8 mouse cellular contexts compared by ENCODE assay signal in the genomic region with DNA sequence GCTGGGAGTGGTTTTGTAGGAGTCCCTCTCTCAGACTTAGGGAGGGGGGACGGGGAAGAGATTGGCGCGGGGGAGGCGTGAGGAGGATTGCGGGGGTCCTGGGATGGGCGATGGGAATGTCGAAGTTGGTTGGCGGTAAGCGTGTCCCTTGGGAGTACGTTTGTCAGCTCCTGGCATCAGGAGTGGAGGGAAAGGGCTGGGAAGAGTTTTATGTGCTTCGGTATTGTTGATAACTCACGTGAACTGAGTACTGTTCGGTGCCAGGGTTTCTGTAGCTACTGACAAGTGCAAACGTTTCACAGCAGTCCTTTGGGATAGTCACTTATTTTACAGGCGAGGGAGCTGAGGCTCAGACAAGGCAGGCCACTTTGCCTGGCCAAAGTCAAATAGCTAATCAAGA. TPM values are rescaled to one million over a fixed set of nuclear protein-coding genes. Genes with fewer than 3 reads are reported as not detected.
DNase-seq lines count a peak whose midpoint lies in the region; ATAC-seq and TF ChIP-seq lines count a peak whose summit lies in the region.

No protein-coding gene starts in this region.

- no peaks in the 10 kb centered on the region for H3K27me3 ChIP-seq in heart, embryonic 11.5 days (ENCODE audit: control insufficient read depth, insufficient read depth, low read length)
- H3K27me3 ChIP-seq in E14TG2a.4 (ENCODE audit: insufficient read depth, low read length): no peaks in the 10 kb centered on the region
- no peaks in the 10 kb centered on the region for H3K27me3 ChIP-seq in forebrain, embryonic 14.5 days (replicated peaks; ENCODE audit: control insufficient read depth, insufficient read depth, low read length)

- no peak for DNase-seq in heart, postnatal 25 days (ENCODE audit: low spot score)
- DNase-seq in forebrain, embryonic 14.5 days (ENCODE audit: low spot score): no peak
- DNase-seq in cerebellum, postnatal 4 days (ENCODE audit: low spot score in 2 of 2): no peak
- no peak for DNase-seq in cerebellum, postnatal 10 days
- DNase-seq in spleen, postnatal 10 days (ENCODE audit: low spot score in 2 of 2): no peak

- H3K36me3 ChIP-seq in heart, embryonic 11.5 days (ENCODE audit: control insufficient read depth, insufficient read depth, low read length): peaks cover 9% of the 10 kb centered on the region
- H3K36me3 ChIP-seq in E14TG2a.4 (ENCODE audit: insufficient read depth, low read length): peaks cover 32% of the 10 kb centered on the region
- H3K36me3 ChIP-seq in forebrain, embryonic 14.5 days (ENCODE audit: control insufficient read depth, insufficient read depth, low read length): peaks cover 12% of the 10 kb centered on the region
- peaks cover 3% of the 10 kb centered on the region; the same call in 1 of the 2 replicates for H3K36me3 ChIP-seq in macrophage (ENCODE audit: inconsistent target)

- peak overlapping the region; percentile 96; the same call in 1 of the 2 replicates for H3K27ac ChIP-seq in heart, embryonic 11.5 days (ENCODE audit: low read depth, low read length)
- H3K27ac ChIP-seq in forebrain, embryonic 14.5 days (ENCODE audit: low read depth, low read length): 0 out of 2 replicates have a peak overlapping the region, but pooled peaks have one; percentile 1
- H3K27ac ChIP-seq in macrophage: peak overlapping the region; percentile 53

- intact Hi-C loops in heart, postnatal 25 days (cut with DNase I): loop anchor here (10.0 kb wide), 1 partner anchor 263 kb away; a partner anchor contains a TSS

- ATAC-seq in heart, embryonic 11.5 days (replicated peaks; ENCODE audit: insufficient number of reproducible peaks, low FRiP score, low TSS enrichment): no peak
- ATAC-seq in forebrain, embryonic 14.5 days: no peak

- peak overlapping the region; percentile 96 for H3K9ac ChIP-seq in heart, embryonic 11.5 days (ENCODE audit: low read depth, low read length)
- H3K9ac ChIP-seq in forebrain, embryonic 14.5 days (ENCODE audit: low read length): peak overlapping the region; percentile 87

- H3K4me3 ChIP-seq in heart, embryonic 11.5 days (ENCODE audit: low read depth, low read length): peak overlapping the region; percentile 84
- H3K4me3 ChIP-seq in E14TG2a.4 (replicated peaks; ENCODE audit: low read length): peak overlapping the region; percentile 97
- H3K4me3 ChIP-seq in forebrain, embryonic 14.5 days (ENCODE audit: low read depth, low read length): peak overlapping the region; percentile 96
- H3K4me3 ChIP-seq in macrophage (ENCODE audit: inconsistent target): peak overlapping the region; percentile 93

- peaks cover 52% of the 10 kb centered on the region for H3K79me2 ChIP-seq in macrophage (ENCODE audit: inconsistent target)

- H3K9me3 ChIP-seq in heart, embryonic 11.5 days (replicated peaks; ENCODE audit: control insufficient read depth, low read length): no peaks in the 10 kb centered on the region
- H3K9me3 ChIP-seq in E14TG2a.4 (ENCODE audit: low read length): no peaks in the 10 kb centered on the region
- no peaks in the 10 kb centered on the region for H3K9me3 ChIP-seq in forebrain, embryonic 14.5 days (replicated peaks; ENCODE audit: control insufficient read depth, low read length)

- H3K4me2 ChIP-seq in heart, embryonic 11.5 days: peak overlapping the region; percentile 78
- H3K4me2 ChIP-seq in forebrain, embryonic 14.5 days (ENCODE audit: low read length): peak overlapping the region; percentile 74

- TF ChIP-seq CTCF in E14TG2a.4 (conservative IDR thresholded peaks at IDR 0.05; ENCODE audit: low read length): no peak

- peaks cover 26% of the 10 kb centered on the region for H3K4me1 ChIP-seq in heart, embryonic 11.5 days (ENCODE audit: control insufficient read depth, insufficient read depth, low read length)
- peaks cover 37% of the 10 kb centered on the region for H3K4me1 ChIP-seq in E14TG2a.4 (replicated peaks; ENCODE audit: low read depth, low read length)
- H3K4me1 ChIP-seq in forebrain, embryonic 14.5 days (ENCODE audit: control insufficient read depth, insufficient read depth, low read length): peaks cover 26% of the 10 kb centered on the region

- WGBS in heart, embryonic 11.5 days (ENCODE audit: insufficient replicate concordance): under 1% methylated on average over 15 of the region's 15 CpGs
- WGBS in forebrain, embryonic 14.5 days: 2% methylated on average over 15 of the region's 15 CpGs
- WGBS in macrophage (ENCODE audit: missing documents): 3% methylated on average over 15 of the region's 15 CpGs

RNA-seq across cellular contexts. Expression of a gene that starts 0.4 kb away (rescaled TPM):
- polyA plus RNA-seq in heart, embryonic 11.5 days (2014; fragmentation: Nextera tagmentation; extraction: Ambion mirVana): 8.7 and 9.4 TPM in 2 replicates
- total RNA-seq in heart, postnatal 25 days (2021): 10 to 100 TPM; 11.2 to 13.5 TPM
- 5.3 and 7.3 TPM in 2 replicates for polyA plus RNA-seq in forebrain, embryonic 14.5 days (2014; fragmentation: Nextera tagmentation; extraction: Ambion mirVana)
- 100 to 1,000 TPM in 5 of 26 experiments, 10 to 100 TPM in 21; 28.0 to 126 (median 71.0) TPM for total RNA-seq in macrophage (2018; cell fraction: chromatin; rRNA removed)
- 10 to 100 TPM in 12 of 26 experiments, 1 to 10 TPM in 14; 5.9 to 15.2 (median 10.0) TPM for total RNA-seq in macrophage (2018; cell fraction: cytosol; rRNA removed)
- total RNA-seq in macrophage (2018; cell fraction: nucleus; rRNA removed): 10 to 100 TPM; 19.5 to 62.2 (median 35.6) TPM
- 7.1 to 11.3 TPM (median 11.0 TPM) in 3 replicates for polyA plus RNA-seq in macrophage (2018)

RNA-seq across cellular contexts. Expression of a gene that starts 0.5 kb away (rescaled TPM):
- 32.1 and 33.2 TPM in 2 replicates for polyA plus RNA-seq in heart, embryonic 11.5 days (2014; fragmentation: Nextera tagmentation; extraction: Ambion mirVana)
- total RNA-seq in heart, postnatal 25 days (2021): 10 to 100 TPM; 60.1 to 65.7 TPM
- polyA plus RNA-seq in forebrain, embryonic 14.5 days (2014; fragmentation: Nextera tagmentation; extraction: Ambion mirVana): 33.5 and 41.0 TPM in 2 replicates
- 100 to 1,000 TPM in 12 of 26 experiments, 10 to 100 TPM in 14; 17.1 to 205 (median 80.2) TPM for total RNA-seq in macrophage (2018; cell fraction: chromatin; rRNA removed)
- total RNA-seq in macrophage (2018; cell fraction: cytosol; rRNA removed): 10 to 100 TPM; 15.2 to 40.4 (median 28.9) TPM
- 100 to 1,000 TPM in 2 of 26 experiments, 10 to 100 TPM in 24; 21.2 to 113 (median 47.6) TPM for total RNA-seq in macrophage (2018; cell fraction: nucleus; rRNA removed)
- polyA plus RNA-seq in macrophage (2018): 23.1 to 42.4 TPM (median 24.8 TPM) in 3 replicates

Comparison
In these comparisons a context has a peak if more than half of its experiments do, and no peak if none do; other contexts are left out.
1. H3K27ac ChIP-seq: peak in every context shown above with its lines; median percentile 96 in heart, embryonic 11.5 days; 53 in macrophage; 1 in forebrain, embryonic 14.5 days.